Mouse (Mus musculus) heart, embryonic 10.5 days (tissue): ENCODE measurements around the gene Lnx1. TPM values are rescaled to one million over a fixed set of nuclear protein-coding genes. Genes with fewer than 3 reads are reported as not detected.

Experiments used
- polyA plus RNA-seq: library from polyadenylated mRNA; unstranded; fragments of >200 nt; fragmentation: Nextera tagmentation; extraction: Ambion mirVana; gene quantifications from 2 replicates; pipeline ENCODE4 v1.2.1, GENCODE M21; 2016

Gene Lnx1
- polyA plus RNA-seq, 1 experiment from 2014 or later = 0.87 TPM

Other genes with a start within 250 kb of the Lnx1 start
- 17.3 and 18.3 TPM in 2 replicates for gene Scfd2, start 171.2 kb downstream of the Lnx1 start, polyA plus RNA-seq
- gene Fip1l1, start 167.5 kb downstream of the Lnx1 start, polyA plus RNA-seq = 80.7 and 93.9 TPM in 2 replicates